Mouse (Mus musculus): ENCODE results near the gene Cabp7. TPM values are rescaled to one million over a fixed set of nuclear protein-coding genes. Genes with fewer than 3 reads are reported as not detected.

Gene Cabp7
- not detected for polyA plus RNA-seq (2014; fragmentation: Illumina TruSeq; extraction: RNeasy Lipid Tissue Mini Kit (QIAGEN cat#74804))

DNA sequence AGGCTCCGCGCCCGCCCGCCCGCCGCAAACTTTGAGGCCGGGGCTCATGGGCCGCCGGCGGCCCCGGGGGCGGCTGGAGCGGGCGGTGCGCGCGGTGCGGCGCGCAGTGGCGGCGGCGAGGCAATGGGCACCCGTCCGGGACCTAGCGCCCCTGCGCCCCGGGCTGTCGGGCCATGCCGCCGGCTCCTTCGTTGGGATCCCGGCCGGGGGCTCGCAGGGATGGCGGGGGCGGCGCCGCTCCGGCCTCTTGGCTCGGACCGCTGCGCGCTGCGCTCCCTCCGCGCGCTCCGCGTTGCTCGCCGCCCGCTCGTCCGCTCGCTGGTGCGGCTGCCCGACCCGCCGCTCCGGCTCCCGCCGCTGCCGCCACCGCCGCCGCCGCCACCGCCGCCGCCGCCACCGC is at the start of gene Cabp7:
Gene Cabp7, minus strand, starts transcription at position 46 of the 400 bp plus-strand sequence.

DNA sequence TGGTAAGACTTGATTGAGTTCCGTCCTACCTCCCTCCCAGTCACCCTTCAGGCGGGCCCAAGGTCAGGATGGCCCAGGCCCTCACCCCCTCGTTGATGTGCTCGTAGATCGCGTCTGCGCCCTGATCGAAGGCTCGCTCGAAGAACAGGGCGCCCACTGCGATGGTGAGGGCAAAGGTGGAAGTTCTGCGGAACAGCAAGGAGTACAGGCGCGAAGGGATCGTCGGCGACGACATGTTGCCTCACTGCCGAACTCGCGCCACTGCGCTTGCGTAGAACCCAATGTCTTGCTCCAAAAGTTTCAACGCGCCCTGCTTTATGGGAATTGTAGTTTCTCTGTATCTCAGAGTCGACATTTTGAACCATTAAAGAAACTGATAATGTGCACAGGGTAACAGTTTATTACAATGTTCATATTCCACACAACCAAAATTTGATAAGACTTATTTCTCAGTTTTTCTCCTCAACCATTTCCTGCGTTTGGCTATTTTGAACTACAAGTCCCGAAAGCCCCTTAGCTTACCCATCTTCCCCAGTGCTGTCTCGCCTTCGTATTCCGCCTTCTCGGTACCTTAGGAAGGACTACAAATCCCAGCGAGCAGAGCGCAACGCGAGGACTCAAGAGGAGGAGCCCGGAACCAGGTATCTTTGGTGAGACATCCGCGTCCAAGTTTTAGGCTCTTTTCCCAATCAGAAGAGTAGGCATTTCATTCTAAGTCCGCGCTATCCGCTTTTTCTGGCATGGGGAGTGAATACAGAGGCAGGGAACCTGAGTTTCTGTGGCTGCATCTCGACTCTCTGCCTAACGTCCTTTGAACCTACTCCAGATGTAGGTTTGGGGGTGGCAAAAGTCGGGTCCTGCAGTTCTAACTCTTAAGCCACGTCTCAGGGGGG is 42.3 kb downstream of the Cabp7 start, which contains the start of the genes Uqcr10 and Zmat5:
Gene Uqcr10, minus strand, starts transcription at position 271 of the 893 bp plus-strand sequence.
Gene Zmat5, plus strand, starts transcription at position 607 of the 893 bp plus-strand sequence.

Other genes with a start within 250 kb of the Cabp7 start
- gene Mtmr3, start 151.9 kb downstream of the Cabp7 start, polyA plus RNA-seq (2014; fragmentation: Illumina TruSeq; extraction: RNeasy Lipid Tissue Mini Kit (QIAGEN cat#74804)), result 16.8 TPM
- gene Gm11032, start 126.7 kb downstream of the Cabp7 start, polyA plus RNA-seq (2014; fragmentation: Illumina TruSeq; extraction: RNeasy Lipid Tissue Mini Kit (QIAGEN cat#74804)), result not detected
- gene Ascc2, start 109.0 kb downstream of the Cabp7 start, polyA plus RNA-seq (2014; fragmentation: Illumina TruSeq; extraction: RNeasy Lipid Tissue Mini Kit (QIAGEN cat#74804)), result 12.3 TPM
- 6.6 TPM for gene Uqcr10, start 42.4 kb downstream of the Cabp7 start, polyA plus RNA-seq (2014; fragmentation: Illumina TruSeq; extraction: RNeasy Lipid Tissue Mini Kit (QIAGEN cat#74804))
- gene Zmat5, start 42.1 kb downstream of the Cabp7 start, polyA plus RNA-seq (2014; fragmentation: Illumina TruSeq; extraction: RNeasy Lipid Tissue Mini Kit (QIAGEN cat#74804)), result not detected
- gene Nf2, start 102.8 kb upstream of the Cabp7 start, polyA plus RNA-seq (2014; fragmentation: Illumina TruSeq; extraction: RNeasy Lipid Tissue Mini Kit (QIAGEN cat#74804)), result 106 TPM
- gene Nipsnap1, start 127.2 kb upstream of the Cabp7 start, polyA plus RNA-seq (2014; fragmentation: Illumina TruSeq; extraction: RNeasy Lipid Tissue Mini Kit (QIAGEN cat#74804)), result 26.4 TPM
- 6.7 TPM for gene Thoc5, start 148.5 kb upstream of the Cabp7 start, polyA plus RNA-seq (2014; fragmentation: Illumina TruSeq; extraction: RNeasy Lipid Tissue Mini Kit (QIAGEN cat#74804))
- 0.20 TPM for gene Nefh, start 201.3 kb upstream of the Cabp7 start, polyA plus RNA-seq (2014; fragmentation: Illumina TruSeq; extraction: RNeasy Lipid Tissue Mini Kit (QIAGEN cat#74804))
- 48.5 TPM for gene Ap1b1, start 240.0 kb upstream of the Cabp7 start, polyA plus RNA-seq (2014; fragmentation: Illumina TruSeq; extraction: RNeasy Lipid Tissue Mini Kit (QIAGEN cat#74804))